Mouse (Mus musculus): Measurements from ENCODE around the gene Tprgl. TPM values are rescaled to one million over a fixed set of nuclear protein-coding genes. Genes with fewer than 3 reads are reported as not detected.
A peak's percentile ranks its signal among the peaks of the same experiment; 100 is the strongest.

Gene Tprgl
- 119 and 121 TPM in 2 replicates for polyA plus RNA-seq (2015; fragmentation: Nextera tagmentation; extraction: Ambion mirVana)

DNA sequence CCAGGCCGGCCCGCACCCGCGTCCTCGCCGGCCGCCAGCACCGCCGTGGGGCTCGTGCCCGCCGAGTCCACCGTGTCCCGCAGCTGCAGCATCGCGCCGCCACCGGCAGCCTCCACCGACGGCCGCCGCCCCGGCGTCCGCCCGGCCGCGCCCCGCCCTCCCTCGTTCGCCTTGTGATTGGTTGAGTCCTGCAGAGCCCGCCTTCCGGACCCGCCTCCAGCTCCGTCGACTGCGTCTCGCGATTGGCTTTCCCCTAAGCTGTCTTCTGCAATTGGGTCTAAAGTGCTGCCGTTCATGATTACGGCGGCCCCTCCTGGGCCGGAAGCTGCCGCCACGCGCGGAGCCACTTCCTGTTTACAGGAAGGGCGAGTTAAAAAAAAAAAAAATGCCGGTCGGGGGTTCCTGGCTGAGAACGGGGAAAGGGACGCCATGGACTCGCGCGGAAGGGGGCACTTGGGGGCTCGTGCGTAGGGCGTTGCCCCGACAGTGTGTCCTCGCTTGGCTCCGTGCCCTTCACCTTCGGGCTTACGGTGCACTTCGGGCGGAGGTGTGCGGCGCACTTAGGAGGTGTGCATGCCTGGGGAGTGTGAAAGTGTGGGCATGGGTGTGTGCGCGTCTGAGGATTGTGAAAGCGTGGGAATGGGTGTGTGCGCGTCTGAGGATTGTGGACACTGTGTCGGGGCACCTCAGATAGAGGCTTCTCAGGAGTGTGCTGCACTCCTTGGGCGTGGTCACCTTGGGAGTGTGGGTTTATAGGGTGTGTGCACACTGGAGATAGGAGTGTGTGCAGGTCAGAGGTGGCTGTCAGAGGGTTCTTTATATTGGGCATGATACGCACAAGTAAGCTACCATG is at the start of gene Tprgl:
Gene Tprgl, minus strand, starts transcription at position 129 of the 853 bp plus-strand sequence.
- Histone ChIP-seq H3K4me1 (peaks cover 17% of the 10 kb centered on the region), H3K4me3 (peak within 1 kb of the TSS; percentile 95), H3K36me3 (peaks cover 32% of the 10 kb centered on the region), H3K4me2 (peak within 1 kb of the TSS; percentile 94), H3K9ac (peak within 1 kb of the TSS; percentile 92), H3K9me3 (no peaks in the 10 kb centered on the region), H3K27me3 (replicated peaks) (no peaks in the 10 kb centered on the region), H3K27ac (replicated peaks) (peak within 1 kb of the TSS; percentile 89)
- peak; percentile 93 for ATAC-seq (ENCODE audit: extremely low read depth, insufficient number of reproducible peaks, low FRiP score, low TSS enrichment)
- WGBS, result under 1% methylated on average over 75 of the region's 75 CpGs

- H3K4me3 ChIP-seq, result no peak overlapping the region
- H3K27me3 ChIP-seq (replicated peaks), result 0 out of 2 replicates have a peak, but pooled peaks cover 3% of the 10 kb centered on the region
- no peak for ATAC-seq (ENCODE audit: extremely low read depth, insufficient number of reproducible peaks, low FRiP score, low TSS enrichment)
- H3K9me3 ChIP-seq, result no peaks in the 10 kb centered on the region
- 21% methylated on average over 3 of the region's 3 CpGs for WGBS
- H3K36me3 ChIP-seq, result no peaks in the 10 kb centered on the region
- H3K4me1 ChIP-seq, result peaks cover 54% of the 10 kb centered on the region
- no peak overlapping the region for H3K9ac ChIP-seq
- H3K27ac ChIP-seq (replicated peaks), result peak overlapping the region; percentile 61
- H3K4me2 ChIP-seq, result no peak overlapping the region
Measured at GRCm38 (mm10) chr4:154209825-154210224, 49.4 kb upstream of the Tprgl start.

GRCm38 (mm10) chr4:154209054-154209453 is 48.6 kb upstream of the Tprgl start:
- no peak overlapping the region for H3K4me3 ChIP-seq
- H3K9ac ChIP-seq, result no peak overlapping the region
- no peak for ATAC-seq (ENCODE audit: extremely low read depth, insufficient number of reproducible peaks, low FRiP score, low TSS enrichment)
- H3K27me3 ChIP-seq (replicated peaks), result 0 out of 2 replicates have a peak, but pooled peaks cover 3% of the 10 kb centered on the region
- no peaks in the 10 kb centered on the region for H3K36me3 ChIP-seq
- H3K4me1 ChIP-seq, result peaks cover 53% of the 10 kb centered on the region
- peak overlapping the region; percentile 53 for H3K27ac ChIP-seq (replicated peaks)
- H3K4me2 ChIP-seq, result no peak overlapping the region
- H3K9me3 ChIP-seq, result no peaks in the 10 kb centered on the region
- WGBS, result 56% methylated on average over 6 of the region's 6 CpGs

GRCm38 (mm10) chr4:154207261-154207660 is 46.8 kb upstream of the Tprgl start:
- peaks cover 36% of the 10 kb centered on the region for H3K4me1 ChIP-seq
- no peak overlapping the region for H3K4me2 ChIP-seq
- H3K4me3 ChIP-seq, result no peak overlapping the region
- no peak overlapping the region for H3K9ac ChIP-seq
- H3K36me3 ChIP-seq, result no peaks in the 10 kb centered on the region
- 0 out of 2 replicates have a peak, but pooled peaks cover 2% of the 10 kb centered on the region for H3K27me3 ChIP-seq (replicated peaks)
- 12% methylated on average over 5 of the region's 5 CpGs for WGBS
- H3K9me3 ChIP-seq, result no peaks in the 10 kb centered on the region
- no peak for ATAC-seq (ENCODE audit: extremely low read depth, insufficient number of reproducible peaks, low FRiP score, low TSS enrichment)
- H3K27ac ChIP-seq (replicated peaks), result no peak overlapping the region

DNA sequence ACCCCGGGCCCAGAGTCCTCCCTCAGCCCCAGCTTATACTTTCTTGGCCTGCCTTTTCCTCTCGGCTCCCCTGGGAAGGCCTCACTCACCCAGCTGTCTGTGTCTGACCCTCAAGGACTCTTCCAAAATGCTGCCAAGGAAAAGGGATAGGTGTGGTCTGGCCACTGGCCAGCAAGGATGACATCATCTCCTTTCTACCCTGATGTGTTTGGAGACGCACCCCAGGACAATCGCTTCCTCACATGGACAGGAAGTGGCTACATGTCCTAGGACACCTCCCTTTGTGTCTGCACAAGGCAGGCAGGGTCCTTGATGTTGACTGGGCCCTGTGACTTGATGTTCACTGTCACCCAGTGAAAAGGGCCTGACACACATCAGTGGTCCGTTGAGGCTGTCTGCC is 44.9 kb upstream of the Tprgl start:
- Histone ChIP-seq H3K27me3 (replicated peaks) (0 out of 2 replicates have a peak, but pooled peaks cover 2% of the 10 kb centered on the region), H3K27ac (replicated peaks) (0 out of 2 replicates have a peak overlapping the region, but pooled peaks have one; percentile 39), H3K9me3 (no peaks in the 10 kb centered on the region), H3K4me1 (peaks cover 36% of the 10 kb centered on the region), H3K4me3 (no peak overlapping the region), H3K9ac (peak overlapping the region; percentile 21; the same call in 1 of the 2 replicates), H3K4me2 (no peak overlapping the region), H3K36me3 (no peaks in the 10 kb centered on the region)
- 46% methylated on average over 5 of the region's 5 CpGs for WGBS
- no peak for ATAC-seq (ENCODE audit: extremely low read depth, insufficient number of reproducible peaks, low FRiP score, low TSS enrichment)

DNA sequence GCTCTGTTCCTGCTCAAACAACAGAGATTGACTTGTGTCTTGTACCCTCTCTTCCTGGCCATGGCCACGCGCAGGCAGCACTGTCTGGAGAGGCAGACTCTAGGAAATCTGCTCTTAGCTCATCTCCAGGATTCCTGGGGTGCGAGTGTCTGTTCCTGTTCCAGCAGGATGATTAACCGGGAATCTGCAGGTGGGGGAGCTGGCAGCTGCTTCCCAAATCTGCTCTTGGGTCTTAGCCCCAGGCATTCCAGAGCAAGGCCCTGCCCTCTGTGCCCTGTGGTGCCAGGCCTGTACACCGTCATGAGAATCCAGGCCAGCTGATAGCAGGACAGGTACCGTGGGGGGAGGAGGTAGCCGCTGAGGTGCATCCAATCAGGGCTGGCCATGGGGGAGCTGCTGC is 44.1 kb upstream of the Tprgl start:
- H3K27ac ChIP-seq (replicated peaks), result no peak overlapping the region
- no peaks in the 10 kb centered on the region for H3K9me3 ChIP-seq
- H3K4me3 ChIP-seq, result no peak overlapping the region
- no peak for ATAC-seq (ENCODE audit: extremely low read depth, insufficient number of reproducible peaks, low FRiP score, low TSS enrichment)
- H3K4me2 ChIP-seq, result no peak overlapping the region
- H3K4me1 ChIP-seq, result peaks cover 27% of the 10 kb centered on the region
- H3K9ac ChIP-seq, result peak overlapping the region; percentile 21; the same call in 1 of the 2 replicates
- 62% methylated on average over 7 of the region's 7 CpGs for WGBS
- H3K36me3 ChIP-seq, result no peaks in the 10 kb centered on the region
- 0 out of 2 replicates have a peak, but pooled peaks cover 2% of the 10 kb centered on the region for H3K27me3 ChIP-seq (replicated peaks)

GRCm38 (mm10) chr4:154201511-154201910 is 41.0 kb upstream of the Tprgl start:
- H3K27ac ChIP-seq (replicated peaks), result no peak overlapping the region
- no peak overlapping the region for H3K4me3 ChIP-seq
- WGBS, result 78% methylated on average over 5 of the region's 5 CpGs
- no peak for ATAC-seq (ENCODE audit: extremely low read depth, insufficient number of reproducible peaks, low FRiP score, low TSS enrichment)
- H3K36me3 ChIP-seq, result no peaks in the 10 kb centered on the region
- H3K9ac ChIP-seq, result no peak overlapping the region
- no peak overlapping the region for H3K4me2 ChIP-seq
- H3K9me3 ChIP-seq, result no peaks in the 10 kb centered on the region
- H3K4me1 ChIP-seq, result peaks cover 33% of the 10 kb centered on the region
- H3K27me3 ChIP-seq (replicated peaks), result 0 out of 2 replicates have a peak, but pooled peaks cover 2% of the 10 kb centered on the region

DNA sequence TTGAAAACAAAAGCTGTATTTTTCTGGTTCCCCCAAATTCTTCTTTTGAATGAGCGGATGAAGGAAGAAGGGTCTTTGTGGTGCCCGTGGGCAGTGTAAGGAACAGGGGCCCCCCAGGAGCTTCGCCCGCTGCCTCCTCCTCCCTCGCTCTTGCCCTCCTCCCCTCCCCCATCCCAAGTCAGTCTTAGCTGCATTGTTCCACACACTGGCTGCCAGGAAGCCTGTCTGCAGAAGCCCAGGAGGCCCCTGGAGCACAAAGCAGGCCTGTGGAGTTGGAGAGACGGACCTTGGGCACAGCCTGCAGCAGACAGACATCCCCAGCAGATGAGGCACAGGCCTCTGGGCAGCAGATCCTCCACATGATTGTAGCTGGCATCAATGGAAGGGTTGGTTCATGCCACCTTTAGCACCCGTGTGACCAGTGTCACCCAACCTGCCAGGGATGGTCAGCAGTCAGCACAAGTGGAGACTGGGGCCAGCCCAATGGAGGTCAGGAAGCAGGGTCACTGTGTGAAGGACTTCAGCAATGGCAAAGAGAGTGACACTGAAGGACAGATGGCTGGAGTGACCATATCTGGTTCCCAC is 38.0 kb upstream of the Tprgl start:
- H3K4me2 ChIP-seq, result no peak overlapping the region
- WGBS, result 55% methylated on average over 7 of the region's 7 CpGs
- H3K27ac ChIP-seq (replicated peaks), result no peak overlapping the region
- peak overlapping the region; percentile 48; the same call in 1 of the 2 replicates for H3K9ac ChIP-seq
- H3K4me1 ChIP-seq, result peaks cover 13% of the 10 kb centered on the region
- H3K4me3 ChIP-seq, result no peak overlapping the region
- 0 out of 2 replicates have a peak, but pooled peaks cover 2% of the 10 kb centered on the region for H3K27me3 ChIP-seq (replicated peaks)
- ATAC-seq (ENCODE audit: extremely low read depth, insufficient number of reproducible peaks, low FRiP score, low TSS enrichment), result no peak
- H3K36me3 ChIP-seq, result no peaks in the 10 kb centered on the region
- H3K9me3 ChIP-seq, result no peaks in the 10 kb centered on the region; the same call in 1 of the 2 replicates

GRCm38 (mm10) chr4:154197961-154198360 is 37.5 kb upstream of the Tprgl start:
- 53% methylated on average over 6 of the region's 6 CpGs for whole genome bisulfite sequencing
- no peak overlapping the region for H3K4me2 ChIP-seq
- no peak overlapping the region for H3K27ac ChIP-seq (replicated peaks)

DNA sequence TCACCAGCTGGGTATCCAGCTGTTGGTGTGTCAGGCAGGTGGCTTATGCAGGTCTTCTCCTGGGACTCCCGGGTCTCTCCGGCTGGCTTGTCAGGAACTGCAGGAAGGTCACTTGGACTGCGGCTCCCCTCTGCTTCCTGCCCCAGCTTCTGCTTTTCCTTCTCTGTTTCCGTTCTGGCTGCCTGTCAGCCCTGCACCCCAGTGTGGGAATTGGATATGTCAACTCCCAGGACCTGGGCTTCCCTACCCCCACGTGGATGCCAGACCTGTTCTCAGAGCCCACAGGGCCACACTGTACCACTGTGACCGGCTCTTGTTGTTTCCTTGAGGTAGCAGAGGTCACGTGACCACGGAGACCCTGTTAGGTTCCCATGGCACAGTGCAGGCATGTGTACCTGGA is 28.5 kb upstream of the Tprgl start:
- peak overlapping the region; percentile 32; the same call in 1 of the 2 replicates for H3K27ac ChIP-seq (replicated peaks)
- no peaks in the 10 kb centered on the region for H3K27me3 ChIP-seq (replicated peaks)
- H3K36me3 ChIP-seq, result no peaks in the 10 kb centered on the region
- ATAC-seq (ENCODE audit: extremely low read depth, insufficient number of reproducible peaks, low FRiP score, low TSS enrichment), result no peak
- WGBS, result 51% methylated on average over 8 of the region's 8 CpGs
- H3K4me3 ChIP-seq, result no peak overlapping the region
- H3K9ac ChIP-seq, result no peak overlapping the region
- H3K9me3 ChIP-seq, result no peaks in the 10 kb centered on the region; the same call in 1 of the 2 replicates
- peaks cover 23% of the 10 kb centered on the region for H3K4me1 ChIP-seq
- H3K4me2 ChIP-seq, result no peak overlapping the region

More at GRCm38 (mm10) chr4:154197961-154198360, 37.5 kb upstream of the Tprgl start:
- Histone ChIP-seq H3K36me3 (no peaks in the 10 kb centered on the region), H3K4me1 (peaks cover 13% of the 10 kb centered on the region), H3K4me3 (no peak overlapping the region), H3K9me3 (no peaks in the 10 kb centered on the region; the same call in 1 of the 2 replicates), H3K27me3 (replicated peaks) (0 out of 2 replicates have a peak, but pooled peaks cover 2% of the 10 kb centered on the region), H3K9ac (no peak overlapping the region)
- no peak for ATAC-seq (ENCODE audit: extremely low read depth, insufficient number of reproducible peaks, low FRiP score, low TSS enrichment)

- WGBS, result 48% methylated on average over 11 of the region's 11 CpGs
- Histone ChIP-seq H3K4me3 (no peak overlapping the region), H3K4me1 (peaks cover 31% of the 10 kb centered on the region), H3K9ac (no peak overlapping the region), H3K4me2 (no peak overlapping the region), H3K9me3 (no peaks in the 10 kb centered on the region), H3K27ac (replicated peaks) (0 out of 2 replicates have a peak overlapping the region, but pooled peaks have one; percentile 29), H3K36me3 (no peaks in the 10 kb centered on the region), H3K27me3 (replicated peaks) (no peaks in the 10 kb centered on the region; the same call in 1 of the 2 replicates)
- no peak for ATAC-seq (ENCODE audit: extremely low read depth, insufficient number of reproducible peaks, low FRiP score, low TSS enrichment)
Measured at GRCm38 (mm10) chr4:154186002-154186537, 25.6 kb upstream of the Tprgl start.
